Mouse (Mus musculus): ENCODE results near the gene Mtmr10.

Gene Mtmr10

GRCm38 (mm10) chr7:64296286-64297010, 9.0 kb downstream of the Mtmr10 start:
- no peak for DNase-seq

- no peak for DNase-seq
Measured at GRCm38 (mm10) chr7:64310241-64310640, 22.8 kb downstream of the Mtmr10 start.

GRCm38 (mm10) chr7:64310756-64311155, 23.3 kb downstream of the Mtmr10 start:
- DNase-seq = no peak

GRCm38 (mm10) chr7:64312811-64313210, 25.4 kb downstream of the Mtmr10 start:
- DNase-seq = no peak

GRCm38 (mm10) chr7:64321125-64321524, 33.7 kb downstream of the Mtmr10 start:
- no peak for DNase-seq

- DNase-seq = no peak
Measured at GRCm38 (mm10) chr7:64321658-64322057, 34.2 kb downstream of the Mtmr10 start.

GRCm38 (mm10) chr7:64326892-64327291, 39.4 kb downstream of the Mtmr10 start:
- peak; percentile 71 for DNase-seq

GRCm38 (mm10) chr7:64327486-64327885, 40.0 kb downstream of the Mtmr10 start:
- DNase-seq = no peak

GRCm38 (mm10) chr7:64331309-64331708, 43.9 kb downstream of the Mtmr10 start:
- DNase-seq = no peak

- peak; percentile 51 for DNase-seq
Measured at GRCm38 (mm10) chr7:64332686-64333085, 45.2 kb downstream of the Mtmr10 start.

GRCm38 (mm10) chr7:64347813-64348212, 60.4 kb downstream of the Mtmr10 start:
- no peak for DNase-seq

- no peak for DNase-seq
Measured at GRCm38 (mm10) chr7:64349147-64349861, 61.9 kb downstream of the Mtmr10 start.

GRCm38 (mm10) chr7:64351087-64351486, 63.6 kb downstream of the Mtmr10 start:
- peak; percentile 81 for DNase-seq

- no peak for DNase-seq
Measured at GRCm38 (mm10) chr7:64354206-64354605, 66.8 kb downstream of the Mtmr10 start.

- no peak for DNase-seq
Measured at GRCm38 (mm10) chr7:64356661-64357060, 69.2 kb downstream of the Mtmr10 start.

- peak; percentile 52 for DNase-seq
Measured at GRCm38 (mm10) chr7:64357405-64357804, 70.0 kb downstream of the Mtmr10 start.

GRCm38 (mm10) chr7:64358666-64359065, 71.2 kb downstream of the Mtmr10 start:
- no peak for DNase-seq

- DNase-seq = no peak
Measured at GRCm38 (mm10) chr7:64359943-64360585, 72.6 kb downstream of the Mtmr10 start.

- no peak for DNase-seq
Measured at GRCm38 (mm10) chr7:64360586-64360945, 73.1 kb downstream of the Mtmr10 start.

GRCm38 (mm10) chr7:64365863-64366262, 78.4 kb downstream of the Mtmr10 start:
- DNase-seq = no peak

- no peak for DNase-seq
Measured at GRCm38 (mm10) chr7:64369841-64370240, 82.4 kb downstream of the Mtmr10 start.

GRCm38 (mm10) chr7:64371940-64372878, 84.8 kb downstream of the Mtmr10 start:
- no peak for DNase-seq
